Mouse (Mus musculus): Measurements from ENCODE around the gene Slc25a48.

Gene Slc25a48

GRCm38 (mm10) chr13:56506871-56507496 lies 68.8 kb downstream of the Slc25a48 start:
- no peak for DNase-seq (ENCODE audit: low read depth in 1 of 2, low spot score in 2 of 2)

GRCm38 (mm10) chr13:56509796-56510195 lies 71.6 kb downstream of the Slc25a48 start:
- no peak for DNase-seq (ENCODE audit: low read depth in 1 of 2, low spot score in 2 of 2)

GRCm38 (mm10) chr13:56513595-56513994 lies 75.4 kb downstream of the Slc25a48 start:
- no peak for DNase-seq (ENCODE audit: low read depth in 1 of 2, low spot score in 2 of 2)

GRCm38 (mm10) chr13:56516311-56516710 lies 78.2 kb downstream of the Slc25a48 start:
- no peak for DNase-seq (ENCODE audit: low read depth in 1 of 2, low spot score in 2 of 2)

GRCm38 (mm10) chr13:56516816-56517215 lies 78.7 kb downstream of the Slc25a48 start:
- DNase-seq (ENCODE audit: low read depth in 1 of 2, low spot score in 2 of 2), result no peak

GRCm38 (mm10) chr13:56522081-56522820 lies 84.1 kb downstream of the Slc25a48 start, which contains the start of gene Fbxl21:
Gene Fbxl21 (plus strand): TSS chr13:56522472.
- DNase-seq (ENCODE audit: low read depth in 1 of 2, low spot score in 2 of 2), result peak; percentile 65 to 78

GRCm38 (mm10) chr13:56522821-56523167 lies 84.6 kb downstream of the Slc25a48 start:
- no peak for DNase-seq (ENCODE audit: low read depth in 1 of 2, low spot score in 2 of 2)

Data from monocyte, adult 2 months (primary cell).